Mouse (Mus musculus) small intestine, adult 2 months (tissue): ENCODE data around the gene Rmnd5b.

ENCODE experiments used
- CTCF ChIP-seq: fragments of 200-500 bp; IDR thresholded peaks from 2 replicates; pipeline ENCODE4 v1.5.1; 2012; ENCODE audit warnings: low read depth, mild to moderate bottlenecking, control low read depth, inconsistent platforms, low read length, moderate library complexity, mixed read lengths; ENCODE audit not compliant: insufficient replicate concordance, insufficient read length; ENCODE audit errors: extremely low read depth
- POLR2A ChIP-seq: fragments of 200-500 bp; IDR thresholded peaks from 2 replicates; pipeline ENCODE4 v1.6.1; 2012; ENCODE audit warnings: low read depth, mild to moderate bottlenecking, control low read depth, inconsistent platforms, low read length, moderate library complexity

- TF ChIP-seq CTCF (no peak), POLR2A (no peak)
Observed at GRCm38 (mm10) chr11:51621776-51622175, 13.9 kb downstream of the Rmnd5b start.
